23 mouse cellular contexts compared by ENCODE assay signal in the genomic region with DNA sequence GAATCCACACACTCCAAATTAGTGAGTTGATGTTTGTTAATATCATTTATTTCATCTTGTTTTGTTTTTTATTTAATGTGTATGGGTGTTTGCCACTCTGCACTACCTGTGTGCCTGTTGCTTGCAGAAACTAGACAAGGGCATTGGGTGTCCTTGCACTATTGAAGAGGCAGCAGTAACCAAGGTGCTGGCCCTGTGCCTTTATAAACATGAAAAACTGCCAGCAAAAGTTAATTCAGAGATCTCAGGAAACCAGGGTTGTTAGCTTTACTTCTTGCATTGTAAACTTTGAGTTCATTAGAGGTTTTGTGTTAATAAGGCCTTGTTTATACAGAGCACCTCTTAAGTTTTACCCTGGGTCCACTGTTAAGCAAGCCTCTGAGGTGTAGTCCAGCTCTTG. TPM values are rescaled to one million over a fixed set of nuclear protein-coding genes. Genes with fewer than 3 reads are reported as not detected.
DNase-seq lines count a peak whose midpoint lies in the region; ATAC-seq and TF ChIP-seq lines count a peak whose summit lies in the region.
"Had no signal": no experiment of that assay in that cellular context is flagged by ENCODE, and none has a peak within 500 bp of the region (broad histone marks: within the 10 kb centered on the region; RNA-seq: fewer than 3 reads in every experiment).

No protein-coding gene starts in this region.

- TF ChIP-seq CTCF in kidney, adult 2 months (conservative IDR thresholded peaks at IDR 0.05; ENCODE audit: insufficient read depth, insufficient read length, low read depth, low read length): no peak

- no peaks in the 10 kb centered on the region for H3K9me3 ChIP-seq in kidney, embryonic 15.5 days (replicated peaks)
- no peaks in the 10 kb centered on the region for H3K9me3 ChIP-seq in hindbrain, embryonic 14.5 days (ENCODE audit: control insufficient read depth, low read length)
- H3K9me3 ChIP-seq: heart, embryonic 15.5 days; limb, embryonic 10.5 days; liver, embryonic 13.5 days had no signal

- DNase-seq in kidney, adult 2 months: peak; percentile 82
- DNase-seq in adrenal gland, adult 2 months: peak; percentile 84
- peak; percentile 64 to 69 for DNase-seq in adrenal gland, postnatal 36 days
- DNase-seq in lung, postnatal 10 days: peak; percentile 42
- no peak for DNase-seq in urinary bladder, adult 18-20 months (ENCODE audit: low spot score in 2 of 2)
- no peak for DNase-seq in right cerebral cortex, postnatal 36 days (ENCODE audit: low spot score in 2 of 2)
- DNase-seq in hindbrain, embryonic 14.5 days (ENCODE audit: low spot score): no peak
- DNase-seq: B cell, adult 2 months; cerebellum, adult 2 months; cerebellum, postnatal 36 days; gastrocnemius, adult 2 months; heart, adult 11 months; heart, postnatal 4 days; liver, embryonic 13.5 days; retina, postnatal 1 day; right cerebral cortex, postnatal 4 days had no signal

- TF ChIP-seq POLR2A in kidney, adult 2 months (IDR thresholded peaks at IDR 0.05; ENCODE audit: low read depth, low read length): no peak

- peaks cover 7% of the 10 kb centered on the region for H3K36me3 ChIP-seq in kidney, adult 2 months (ENCODE audit: control insufficient read depth, insufficient read depth, low read length)
- peaks cover 87% of the 10 kb centered on the region for H3K36me3 ChIP-seq in kidney, embryonic 15.5 days
- peaks cover 94% of the 10 kb centered on the region for H3K36me3 ChIP-seq in hindbrain, embryonic 14.5 days (replicated peaks; ENCODE audit: control insufficient read depth, insufficient read depth)

- no peak overlapping the region for H3K9ac ChIP-seq in kidney, embryonic 15.5 days
- no peak overlapping the region for H3K9ac ChIP-seq in hindbrain, embryonic 14.5 days
- H3K9ac ChIP-seq: heart, embryonic 15.5 days; liver, embryonic 13.5 days had no signal

- H3K4me2 ChIP-seq in kidney, embryonic 15.5 days: no peak overlapping the region
- H3K4me2 ChIP-seq in hindbrain, embryonic 14.5 days (replicated peaks): no peak overlapping the region
- H3K4me2 ChIP-seq: heart, embryonic 15.5 days; liver, embryonic 13.5 days had no signal

- H3K4me3 ChIP-seq in kidney, adult 2 months (ENCODE audit: insufficient read depth, low read depth, low read length): no peak overlapping the region
- no peak overlapping the region for H3K4me3 ChIP-seq in kidney, embryonic 15.5 days (replicated peaks)
- H3K4me3 ChIP-seq in hindbrain, embryonic 14.5 days (replicated peaks; ENCODE audit: low read length): no peak overlapping the region
- H3K4me3 ChIP-seq: gastrocnemius, adult 2 months; heart, embryonic 15.5 days; left cerebral cortex, adult 2 months; limb, embryonic 10.5 days; liver, embryonic 13.5 days had no signal

- H3K27ac ChIP-seq in kidney, adult 2 months (ENCODE audit: insufficient read depth, low read depth, low read length): no peak overlapping the region; the same call in 1 of the 2 replicates
- no peak overlapping the region for H3K27ac ChIP-seq in kidney, embryonic 15.5 days
- no peak overlapping the region for H3K27ac ChIP-seq in hindbrain, embryonic 14.5 days
- H3K27ac ChIP-seq: gastrocnemius, adult 2 months; heart, embryonic 15.5 days; hindbrain, postnatal 0 days; left cerebral cortex, adult 2 months; limb, embryonic 10.5 days; liver, embryonic 13.5 days; stomach, postnatal 0 days had no signal

- H3K27me3 ChIP-seq in kidney, adult 2 months (replicated peaks; ENCODE audit: control insufficient read depth, insufficient read depth, low read length): no peaks in the 10 kb centered on the region
- H3K27me3 ChIP-seq in kidney, embryonic 15.5 days: no peaks in the 10 kb centered on the region
- no peaks in the 10 kb centered on the region for H3K27me3 ChIP-seq in hindbrain, embryonic 14.5 days (ENCODE audit: control insufficient read depth, insufficient read depth, low read length)
- H3K27me3 ChIP-seq: heart, embryonic 15.5 days; liver, embryonic 13.5 days had no signal

- no peak for ATAC-seq in kidney, embryonic 15.5 days (replicated peaks; ENCODE audit: low FRiP score)
- no peak for ATAC-seq in hindbrain, embryonic 14.5 days (ENCODE audit: low FRiP score)
- ATAC-seq: hindbrain, postnatal 0 days; intestine, postnatal 0 days had no signal

- H3K4me1 ChIP-seq in kidney, adult 2 months (ENCODE audit: control insufficient read depth, insufficient read depth, low read length): no peaks in the 10 kb centered on the region
- no peaks in the 10 kb centered on the region for H3K4me1 ChIP-seq in kidney, embryonic 15.5 days
- no peaks in the 10 kb centered on the region for H3K4me1 ChIP-seq in hindbrain, embryonic 14.5 days (replicated peaks; ENCODE audit: control insufficient read depth, insufficient read depth, low read length)
- H3K4me1 ChIP-seq: heart, embryonic 15.5 days; limb, embryonic 10.5 days; liver, embryonic 13.5 days had no signal

RNA-seq across cellular contexts. Expression of gene Chaf1b, which starts 23.0 kb away (rescaled TPM):
- polyA plus RNA-seq in kidney, adult 2 months (2012; rRNA removed): 1.6 and 2.0 TPM in 2 replicates
- polyA plus RNA-seq in kidney, embryonic 15.5 days (2015; fragmentation: Nextera tagmentation; extraction: Ambion mirVana): 74.8 and 78.9 TPM in 2 replicates
- 1 to 10 TPM; 2.0 to 2.1 TPM for total RNA-seq in adrenal gland, adult 2 months (2021)
- polyA plus RNA-seq in adrenal gland, adult 2 months (2012; rRNA removed): 0.90 and 1.5 TPM in 2 replicates
- total RNA-seq in adrenal gland, postnatal 36 days (2021): 1 to 10 TPM; 3.0 to 3.9 TPM
- 19.9 and 21.2 TPM in 2 replicates for polyA plus RNA-seq in hindbrain, embryonic 14.5 days (2014; fragmentation: Nextera tagmentation; extraction: Ambion mirVana)

RNA-seq across cellular contexts. Expression of gene Morc3, which starts 28.8 kb away (rescaled TPM):
- polyA plus RNA-seq in kidney, adult 2 months (2012; rRNA removed): 5.3 and 6.4 TPM in 2 replicates
- polyA plus RNA-seq in kidney, embryonic 15.5 days (2015; fragmentation: Nextera tagmentation; extraction: Ambion mirVana): 33.1 and 33.8 TPM in 2 replicates
- total RNA-seq in adrenal gland, adult 2 months (2021): 10 to 100 TPM; 28.0 to 30.9 TPM
- polyA plus RNA-seq in adrenal gland, adult 2 months (2012; rRNA removed): 1.4 and 1.5 TPM in 2 replicates
- total RNA-seq in adrenal gland, postnatal 36 days (2021): 10 to 100 TPM; 28.9 to 44.8 TPM
- polyA plus RNA-seq in hindbrain, embryonic 14.5 days (2014; fragmentation: Nextera tagmentation; extraction: Ambion mirVana): 33.6 and 36.5 TPM in 2 replicates

Comparison
In these comparisons a context has a peak if more than half of its experiments do, and no peak if none do; other contexts are left out.
1. DNase-seq: peak in kidney, adult 2 months (single experiment), adrenal gland, adult 2 months (single experiment), adrenal gland, postnatal 36 days (2 of 2) and lung, postnatal 10 days (single experiment); none in urinary bladder, adult 18-20 months (0 of 2), right cerebral cortex, postnatal 36 days (0 of 2) and hindbrain, embryonic 14.5 days (single experiment).